Mouse (Mus musculus) MEL (cell line): ENCODE data around the gene Flot2. TPM values are rescaled to one million over a fixed set of nuclear protein-coding genes. Genes with fewer than 3 reads are reported as not detected.
A peak's percentile ranks its signal among the peaks of the same experiment; 100 is the strongest.

Experiments
- DNase-seq: peaks from one replicate; pipeline ENCODE4 v3.0.0; 2011; ENCODE audit warnings: low read depth, low spot score
- H3K27ac ChIP-seq: 2 replicates; pipeline ENCODE4 v1.5.1; 2012; ENCODE audit warnings: low read depth, mild to moderate bottlenecking, control low read depth, low read length, moderate library complexity; ENCODE audit not compliant: control insufficient read depth
- H3K27me3 ChIP-seq, 2 experiments: fragments of 150-350 bp in 1 of 2; sonication (generic) in 1 of 2; 2 replicates each; pipeline ENCODE4 v1.6.1; 2012; ENCODE audit warnings: low read length in 2 of 2, mild to moderate bottlenecking in 2 of 2, improper control_type of control experiment in 1 of 2, moderate library complexity in 1 of 2; ENCODE audit not compliant: insufficient read depth in 2 of 2, control insufficient read depth in 1 of 2
- H3K36me3 ChIP-seq, 2 experiments: 2 replicates each; pipeline ENCODE4 v1.6.1; 2012 to 2014; ENCODE audit warnings: low read length in 2 of 2, improper control_type of control experiment in 1 of 2, inconsistent platforms in 1 of 2, mild to moderate bottlenecking in 1 of 2; ENCODE audit not compliant: insufficient read depth in 2 of 2, control insufficient read depth in 1 of 2
- H3K4me1 ChIP-seq, 2 experiments: fragments of 150-350 bp in 1 of 2; sonication (generic) in 1 of 2; 2 replicates each; pipeline ENCODE4 v1.6.1; 2012; ENCODE audit warnings: low read length in 2 of 2, improper control_type of control experiment in 1 of 2, mild to moderate bottlenecking in 1 of 2; ENCODE audit not compliant: insufficient read depth in 2 of 2, control insufficient read depth in 1 of 2
- H3K4me3 ChIP-seq, 2 experiments: fragments of 150-350 bp in 1 of 2; sonication (generic) in 1 of 2; 2 replicates each; pipeline ENCODE4 v1.5.1; 2012; ENCODE audit warnings: low read depth in 2 of 2, low read length in 2 of 2, mild to moderate bottlenecking in 2 of 2, moderate library complexity in 2 of 2, control low read depth in 1 of 2, improper control_type of control experiment in 1 of 2; ENCODE audit not compliant: control insufficient read depth in 1 of 2, insufficient read depth in 1 of 2
- H3K79me2 ChIP-seq: 2 replicates; pipeline ENCODE4 v1.6.1; 2012; ENCODE audit warnings: mild to moderate bottlenecking, low read length, moderate library complexity; ENCODE audit not compliant: control insufficient read depth, poor library complexity, insufficient read depth
- H3K9ac ChIP-seq: 2 replicates; pipeline ENCODE4 v1.6.1; 2012; ENCODE audit warnings: low read depth, mild to moderate bottlenecking, control low read depth, low read length, moderate library complexity; ENCODE audit not compliant: control insufficient read depth, poor library complexity, severe bottlenecking
- H3K9me3 ChIP-seq: fragments of 150-350 bp; sonication (generic); replicated peaks from 2 replicates; pipeline ENCODE4 v1.6.1; 2012; ENCODE audit warnings: mild to moderate bottlenecking, low read length, improper control_type of control experiment, moderate library complexity; ENCODE audit not compliant: insufficient read depth
- BHLHE40 ChIP-seq: IDR thresholded peaks from 2 replicates; pipeline ENCODE4 v1.6.1; 2012; ENCODE audit warnings: low read depth, mild to moderate bottlenecking, inconsistent platforms, low read length, improper control_type of control experiment, borderline replicate concordance
- CHD1 ChIP-seq: IDR thresholded peaks from 2 replicates; pipeline ENCODE4 v1.6.1; 2012; ENCODE audit warnings: low read depth, mild to moderate bottlenecking, inconsistent platforms, low read length, improper control_type of control experiment
- CHD2 ChIP-seq: IDR thresholded peaks from 2 replicates; pipeline ENCODE4 v1.6.1; 2011; ENCODE audit warnings: low read length, improper control_type of control experiment
- CTCF ChIP-seq, 3 experiments: IDR thresholded peaks in 2 of 3; conservative IDR thresholded peaks in 1 of 3; 2 replicates each; pipeline ENCODE4 v1.5.1; 2011 to 2012; ENCODE audit warnings: low read length in 3 of 3, low read depth in 2 of 3, mild to moderate bottlenecking in 2 of 3, improper control_type of control experiment in 1 of 3, inconsistent platforms in 1 of 3, mixed read lengths in 1 of 3, moderate library complexity in 1 of 3; ENCODE audit not compliant: control insufficient read depth in 1 of 3, insufficient read depth in 1 of 3, poor library complexity in 1 of 3, severe bottlenecking in 1 of 3
- ELF1 ChIP-seq: IDR thresholded peaks from 2 replicates; pipeline ENCODE4 v1.6.1; 2014; ENCODE audit warnings: low read depth, mild to moderate bottlenecking, inconsistent platforms, low read length, improper control_type of control experiment, moderate library complexity
- EP300 ChIP-seq, 2 experiments: IDR thresholded peaks; 2 replicates each; pipeline ENCODE4 v1.6.1; 2011; ENCODE audit warnings: improper control_type of control experiment in 2 of 2, low read length in 2 of 2, low read depth in 1 of 2, mild to moderate bottlenecking in 1 of 2
- ETS1 ChIP-seq: IDR thresholded peaks from 2 replicates; pipeline ENCODE4 v1.6.1; 2012; ENCODE audit warnings: low read depth, mild to moderate bottlenecking, inconsistent platforms, low read length, improper control_type of control experiment, moderate library complexity
- HCFC1 ChIP-seq: IDR thresholded peaks from 2 replicates; pipeline ENCODE4 v1.6.1; 2012; ENCODE audit warnings: low read depth, mild to moderate bottlenecking, inconsistent platforms, low read length, improper control_type of control experiment, moderate library complexity
- KAT2A ChIP-seq: conservative IDR thresholded peaks from 2 replicates; pipeline ENCODE4 v1.6.1; 2012; ENCODE audit warnings: low read depth, low read length, improper control_type of control experiment, inconsistent platforms
- MAFK ChIP-seq: IDR thresholded peaks from 2 replicates; pipeline ENCODE4 v1.6.1; 2011; ENCODE audit warnings: low read depth, mild to moderate bottlenecking, low read length, improper control_type of control experiment, borderline replicate concordance
- MAX ChIP-seq: IDR thresholded peaks from 2 replicates; pipeline ENCODE4 v1.6.1; 2011; ENCODE audit warnings: low read length, improper control_type of control experiment
- MAZ ChIP-seq: IDR thresholded peaks from 2 replicates; pipeline ENCODE4 v1.6.1; 2012; ENCODE audit warnings: low read depth, mild to moderate bottlenecking, inconsistent platforms, low read length, improper control_type of control experiment
- MXI1 ChIP-seq: IDR thresholded peaks from 2 replicates; pipeline ENCODE4 v1.6.1; 2011; ENCODE audit warnings: mild to moderate bottlenecking, low read depth, low read length, improper control_type of control experiment
- MYB ChIP-seq: IDR thresholded peaks from 2 replicates; pipeline ENCODE4 v1.6.1; 2011; ENCODE audit warnings: mild to moderate bottlenecking, low read depth, low read length, improper control_type of control experiment
- MYC ChIP-seq: IDR thresholded peaks from 2 replicates; pipeline ENCODE4 v1.6.1; 2011; ENCODE audit warnings: low read depth, mild to moderate bottlenecking, low read length, improper control_type of control experiment, moderate library complexity
- NELFE ChIP-seq: IDR thresholded peaks from 2 replicates; pipeline ENCODE4 v1.6.1; 2011; ENCODE audit warnings: low read depth, low read length, improper control_type of control experiment
- NRF1 ChIP-seq: IDR thresholded peaks from 2 replicates; pipeline ENCODE4 v1.6.1; 2014; ENCODE audit warnings: low read depth, mild to moderate bottlenecking, inconsistent platforms, low read length, improper control_type of control experiment, moderate library complexity; ENCODE audit not compliant: poor library complexity, insufficient read depth, severe bottlenecking
- POLR2A ChIP-seq, 2 experiments: IDR thresholded peaks; 2 replicates each; pipeline ENCODE4 v1.6.1; 2011 to 2012; ENCODE audit warnings: low read length in 2 of 2, mild to moderate bottlenecking in 2 of 2, control low read depth in 1 of 2, improper control_type of control experiment in 1 of 2, low read depth in 1 of 2, moderate library complexity in 1 of 2; ENCODE audit not compliant: control insufficient read depth in 1 of 2, insufficient read depth in 1 of 2, poor library complexity in 1 of 2
- POLR2AphosphoS5 ChIP-seq: IDR thresholded peaks from 2 replicates; pipeline ENCODE4 v1.6.1; 2012; ENCODE audit warnings: low read depth, borderline replicate concordance, mild to moderate bottlenecking, inconsistent platforms, low read length, moderate library complexity, mixed read lengths
- RAD21 ChIP-seq: IDR thresholded peaks from 2 replicates; pipeline ENCODE4 v1.6.1; 2011; ENCODE audit warnings: mild to moderate bottlenecking, low read depth, low read length, improper control_type of control experiment
- RCOR1 ChIP-seq: IDR thresholded peaks from 2 replicates; pipeline ENCODE4 v1.6.1; 2012; ENCODE audit warnings: low read depth, mild to moderate bottlenecking, inconsistent platforms, low read length, improper control_type of control experiment
- SIN3A ChIP-seq: IDR thresholded peaks from 2 replicates; pipeline ENCODE4 v1.6.1; 2012; ENCODE audit warnings: low read length, improper control_type of control experiment, inconsistent platforms
- SMC3 ChIP-seq: IDR thresholded peaks from 2 replicates; pipeline ENCODE4 v1.6.1; 2011; ENCODE audit warnings: low read depth, low read length, improper control_type of control experiment
- TBP ChIP-seq: IDR thresholded peaks from 2 replicates; pipeline ENCODE4 v1.8.0; 2011; ENCODE audit warnings: low read depth, low read length, improper control_type of control experiment
- TCF12 ChIP-seq: IDR thresholded peaks from 2 replicates; pipeline ENCODE4 v1.6.1; 2014; ENCODE audit warnings: low read depth, mild to moderate bottlenecking, inconsistent platforms, low read length, improper control_type of control experiment, moderate library complexity
- UBTF ChIP-seq: IDR thresholded peaks from 2 replicates; pipeline ENCODE4 v1.6.1; 2012; ENCODE audit warnings: low read depth, mild to moderate bottlenecking, inconsistent platforms, low read length, improper control_type of control experiment, moderate library complexity, borderline replicate concordance; ENCODE audit not compliant: insufficient read depth
- USF1 ChIP-seq: IDR thresholded peaks from 2 replicates; pipeline ENCODE4 v1.6.1; 2014; ENCODE audit warnings: low read depth, mild to moderate bottlenecking, inconsistent platforms, low read length, improper control_type of control experiment, moderate library complexity
- USF2 ChIP-seq, 2 experiments: IDR thresholded peaks; 2 replicates each; pipeline ENCODE4 v1.6.1; 2011 to 2012; ENCODE audit warnings: improper control_type of control experiment in 2 of 2, low read length in 2 of 2, borderline replicate concordance in 1 of 2, inconsistent platforms in 1 of 2, low read depth in 1 of 2, mild to moderate bottlenecking in 1 of 2; ENCODE audit not compliant: insufficient read depth in 1 of 2
- ZC3H11A ChIP-seq: IDR thresholded peaks from 2 replicates; pipeline ENCODE4 v1.6.1; 2012; ENCODE audit warnings: low read depth, mild to moderate bottlenecking, inconsistent platforms, low read length, improper control_type of control experiment
- ZMIZ1 ChIP-seq: IDR thresholded peaks from 2 replicates; pipeline ENCODE4 v1.6.1; 2012; ENCODE audit warnings: low read depth, mild to moderate bottlenecking, inconsistent platforms, low read length, improper control_type of control experiment, moderate library complexity
- polyA plus RNA-seq, 2 experiments: library from polyadenylated mRNA; stranded (reverse) in 1 of 2; unstranded in 1 of 2; fragments of >175 nt in 1 of 2; fragments of >200 nt in 1 of 2; gene quantifications; 2 replicates each; pipeline versions ENCODE4 v1.2.1 to v1.2.4; 2012; ENCODE audit warnings: low replicate concordance in 2 of 2, low read depth in 1 of 2; ENCODE audit not compliant: insufficient read length in 2 of 2, insufficient read depth in 1 of 2, missing spikeins in 1 of 2
- total RNA-seq: library from RNA; depleted of rRNA; stranded (reverse); fragments of 300-350 nt; gene quantifications from 2 replicates; pipeline ENCODE4 v1.2.3, GENCODE M21; 2012

Flot2 gene
- total and polyA plus RNA-seq, 3 experiments: 0.08 to 0.15 TPM; not detected in 1

- H3K79me2 ChIP-seq: peaks cover 8% of the 10 kb centered on the region; the same call in 1 of the 2 replicates
- peak within 1 kb of the TSS; percentile 56 to 93 for H3K4me3 ChIP-seq
- peak within 1 kb of the TSS; percentile 87 for H3K9ac ChIP-seq
- peak within 1 kb of the TSS; percentile 54 for H3K27ac ChIP-seq
- H3K27me3 ChIP-seq: no peaks in the 10 kb centered on the region
- DNase-seq: peak; percentile 97
- H3K4me1 ChIP-seq: peaks cover 6 to 12% of the 10 kb centered on the region in 2 experiments
- H3K9me3 ChIP-seq: no peaks in the 10 kb centered on the region
- H3K36me3 ChIP-seq: peaks cover 0 to 12% of the 10 kb centered on the region in 2 experiments; a peak in 3 of 4 replicates
- TF ChIP-seq TCF12: peak; percentile 74
- TF ChIP-seq USF1: no peak
- TF ChIP-seq POLR2AphosphoS5: no peak
- TF ChIP-seq RCOR1: peak; percentile 67; the same call in 1 of the 2 replicates
- TF ChIP-seq ETS1: peak; percentile 81
- peak; percentile 97 for TF ChIP-seq UBTF
- peak; percentile 55 for TF ChIP-seq SMC3
- TF ChIP-seq MXI1: peak; percentile 99
- peak; percentile 84 for TF ChIP-seq ELF1
- peak in 2 of 3 experiments; percentile 62 to 100; a peak in 5 of 6 replicates for TF ChIP-seq CTCF (IDR thresholded peaks at IDR 0.05 in 2 of 3, conservative IDR thresholded peaks at IDR 0.05 in 1 of 3; ENCODE audit: control insufficient read depth in 1 of 3, insufficient read depth in 1 of 3, low read depth in 2 of 3, low read length in 3 of 3, poor library complexity in 1 of 3, severe bottlenecking in 1 of 3)
- TF ChIP-seq POLR2A (IDR thresholded peaks at IDR 0.05; ENCODE audit: control insufficient read depth in 1 of 2, insufficient read depth in 1 of 2, low read depth in 1 of 2, low read length in 2 of 2, poor library complexity in 1 of 2): peak; percentile 79 to 90; a peak in 3 of 4 replicates
- no peak for TF ChIP-seq ZC3H11A
- peak; percentile 76 for TF ChIP-seq NELFE
- 0 out of 2 replicates have a peak, but pooled peaks have one; percentile 50 for TF ChIP-seq ZMIZ1
- peak in 1 of 2 experiments; percentile 56; a peak in 1 of 4 replicates for TF ChIP-seq EP300 (IDR thresholded peaks at IDR 0.05; ENCODE audit: low read depth in 1 of 2, low read length in 2 of 2)
- no peak for TF ChIP-seq USF2 (IDR thresholded peaks at IDR 0.05; ENCODE audit: borderline replicate concordance in 1 of 2, insufficient read depth in 1 of 2, low read depth in 1 of 2, low read length in 2 of 2)
- no peak for TF ChIP-seq CHD1
- peak; percentile 99 for TF ChIP-seq MYC
- peak; percentile 60; the same call in 1 of the 2 replicates for TF ChIP-seq MAZ
- TF ChIP-seq RAD21: peak; percentile 20; the same call in 1 of the 2 replicates
- no peak; the same call in 1 of the 2 replicates for TF ChIP-seq KAT2A
- peak; percentile 62 for TF ChIP-seq TBP
- TF ChIP-seq HCFC1: peak; percentile 77
- peak; percentile 99 for TF ChIP-seq MAX
- TF ChIP-seq BHLHE40: peak; percentile 85
- peak; percentile 97 for TF ChIP-seq SIN3A
- peak; percentile 85 for TF ChIP-seq NRF1
- peak; percentile 64 for TF ChIP-seq CHD2
- TF ChIP-seq MAFK: no peak
- no peak for TF ChIP-seq MYB
- TF ChIP-seq, all 39 proteins: peak for 22
These were observed 5.6 kb upstream of the Flot2 start, which contains the start of gene Dhrs13 for GRCm38 (mm10) chr11:78031947-78032808. Gene Dhrs13 (plus strand): TSS chr11:78032280.
